Mouse (Mus musculus) ES-Bruce4 (cell line): ENCODE data around the gene Pdzd2. TPM values are rescaled to one million over a fixed set of nuclear protein-coding genes. Genes with fewer than 3 reads are reported as not detected.

Source experiments
- H3K27ac ChIP-seq: 2 replicates; pipeline ENCODE4 v1.5.1; 2012; ENCODE audit warnings: low read length, inconsistent platforms; ENCODE audit not compliant: insufficient read depth
- H3K27me3 ChIP-seq: 2 replicates; pipeline ENCODE4 v1.6.1; 2012; ENCODE audit warnings: mild to moderate bottlenecking, low read length, inconsistent platforms; ENCODE audit not compliant: control insufficient read depth, poor library complexity, insufficient read depth, severe bottlenecking
- H3K36me3 ChIP-seq: 2 replicates; pipeline ENCODE4 v1.6.1; 2012; ENCODE audit warnings: inconsistent platforms, mild to moderate bottlenecking, low read length, moderate library complexity; ENCODE audit not compliant: control insufficient read depth, poor library complexity, insufficient read depth, severe bottlenecking
- H3K4me1 ChIP-seq: one replicate; pipeline ENCODE4 v1.8.1; 2011; ENCODE audit warnings: low read length; ENCODE audit not compliant: control insufficient read depth, insufficient read depth
- H3K4me3 ChIP-seq: 2 replicates; pipeline ENCODE4 v1.5.1; 2011; ENCODE audit warnings: low read depth, mild to moderate bottlenecking, low read length
- H3K9ac ChIP-seq: 2 replicates; pipeline ENCODE4 v1.6.1; 2012; ENCODE audit warnings: low read depth, mild to moderate bottlenecking, inconsistent platforms; ENCODE audit not compliant: poor library complexity, severe bottlenecking
- H3K9me3 ChIP-seq: replicated peaks from 2 replicates; pipeline ENCODE4 v1.6.1; 2012; ENCODE audit warnings: mild to moderate bottlenecking, low read length, inconsistent platforms; ENCODE audit not compliant: control insufficient read depth, poor library complexity, insufficient read depth, severe bottlenecking
- CTCF ChIP-seq: IDR thresholded peaks from one replicate; pipeline ENCODE4 v1.8.1; 2011; ENCODE audit warnings: low read depth, low read length
- EP300 ChIP-seq: IDR thresholded peaks from 2 replicates; pipeline ENCODE4 v1.6.1; 2011; ENCODE audit warnings: low read depth, low read length; ENCODE audit not compliant: insufficient read depth
- POLR2A ChIP-seq: IDR thresholded peaks from one replicate; pipeline ENCODE4 v1.8.1; 2011; ENCODE audit warnings: low read length; ENCODE audit not compliant: insufficient read depth
- polyA plus RNA-seq: library from polyadenylated mRNA; stranded (reverse); fragments of >200 nt; gene quantifications from 2 replicates; pipeline ENCODE4 v1.2.4, GENCODE M21; 2011; ENCODE audit warnings: low read depth; ENCODE audit not compliant: missing spikeins, insufficient read depth, insufficient read length

Pdzd2 gene
- polyA plus RNA-seq, 1 experiment, result 7.3 TPM

- no peak for TF ChIP-seq CTCF
- TF ChIP-seq EP300, result no peak
- TF ChIP-seq POLR2A, result no peak
- Histone ChIP-seq H3K9me3 (no peaks in the 10 kb centered on the region), H3K27me3 (no peaks in the 10 kb centered on the region), H3K4me3 (no peak overlapping the region), H3K36me3 (peaks cover 27% of the 10 kb centered on the region), H3K9ac (no peak overlapping the region), H3K27ac (no peak overlapping the region), H3K4me1 (no peaks in the 10 kb centered on the region)
These were observed 385.4 kb downstream of the Pdzd2 start for GRCm38 (mm10) chr15:12354281-12354810.

- no peak overlapping the region for H3K27ac ChIP-seq
- H3K27me3 ChIP-seq, result no peaks in the 10 kb centered on the region
- no peaks in the 10 kb centered on the region for H3K4me1 ChIP-seq
- H3K4me3 ChIP-seq, result no peak overlapping the region
- no peak overlapping the region for H3K9ac ChIP-seq
- no peaks in the 10 kb centered on the region for H3K9me3 ChIP-seq
- H3K36me3 ChIP-seq, result peaks cover 28% of the 10 kb centered on the region
- no peak for TF ChIP-seq EP300
- TF ChIP-seq POLR2A, result no peak
These were observed 388.3 kb downstream of the Pdzd2 start for GRCm38 (mm10) chr15:12351470-12351869.

- Histone ChIP-seq H3K9ac (no peak overlapping the region), H3K27ac (no peak overlapping the region), H3K4me3 (no peak overlapping the region), H3K27me3 (no peaks in the 10 kb centered on the region), H3K9me3 (no peaks in the 10 kb centered on the region), H3K4me1 (no peaks in the 10 kb centered on the region), H3K36me3 (peaks cover 28% of the 10 kb centered on the region)
- TF ChIP-seq EP300 (no peak), CTCF (no peak), POLR2A (no peak)
These were observed 389.9 kb downstream of the Pdzd2 start for GRCm38 (mm10) chr15:12349840-12350239.

GRCm38 (mm10) chr15:12348950-12349349, 390.8 kb downstream of the Pdzd2 start:
- no peak overlapping the region for H3K9ac ChIP-seq
- no peak overlapping the region for H3K27ac ChIP-seq
- H3K4me1 ChIP-seq, result no peaks in the 10 kb centered on the region
- H3K9me3 ChIP-seq, result no peaks in the 10 kb centered on the region
- H3K36me3 ChIP-seq, result peaks cover 27% of the 10 kb centered on the region
- H3K27me3 ChIP-seq, result no peaks in the 10 kb centered on the region
- no peak overlapping the region for H3K4me3 ChIP-seq
- no peak for TF ChIP-seq POLR2A
- no peak for TF ChIP-seq EP300
- TF ChIP-seq CTCF, result no peak

- no peak for TF ChIP-seq POLR2A
- no peak for TF ChIP-seq EP300
- no peak for TF ChIP-seq CTCF
- Histone ChIP-seq H3K9ac (no peak overlapping the region), H3K9me3 (no peaks in the 10 kb centered on the region), H3K4me1 (no peaks in the 10 kb centered on the region), H3K36me3 (peaks cover 32% of the 10 kb centered on the region), H3K4me3 (no peak overlapping the region), H3K27ac (no peak overlapping the region), H3K27me3 (no peaks in the 10 kb centered on the region)
These were observed 392.8 kb downstream of the Pdzd2 start for GRCm38 (mm10) chr15:12346916-12347315.

- peaks cover 13% of the 10 kb centered on the region for H3K36me3 ChIP-seq
- no peaks in the 10 kb centered on the region for H3K27me3 ChIP-seq
- H3K4me3 ChIP-seq, result no peak overlapping the region
- H3K4me1 ChIP-seq, result no peaks in the 10 kb centered on the region
- H3K9ac ChIP-seq, result no peak overlapping the region
- no peak overlapping the region for H3K27ac ChIP-seq
- TF ChIP-seq EP300, result no peak
- TF ChIP-seq CTCF, result no peak
- no peak for TF ChIP-seq POLR2A
- no peaks in the 10 kb centered on the region for H3K9me3 ChIP-seq
These were observed 398.3 kb downstream of the Pdzd2 start for GRCm38 (mm10) chr15:12341401-12341758.
